Mouse (Mus musculus): ENCODE measurements around the gene Grtp1.

The Grtp1 gene

GRCm38 (mm10) chr8:13204371-13205140 is 4.1 kb upstream of the Grtp1 start:
- DNase-seq = no peak

GRCm38 (mm10) chr8:13203472-13203871 is 3.1 kb upstream of the Grtp1 start:
- DNase-seq = no peak

DNA sequence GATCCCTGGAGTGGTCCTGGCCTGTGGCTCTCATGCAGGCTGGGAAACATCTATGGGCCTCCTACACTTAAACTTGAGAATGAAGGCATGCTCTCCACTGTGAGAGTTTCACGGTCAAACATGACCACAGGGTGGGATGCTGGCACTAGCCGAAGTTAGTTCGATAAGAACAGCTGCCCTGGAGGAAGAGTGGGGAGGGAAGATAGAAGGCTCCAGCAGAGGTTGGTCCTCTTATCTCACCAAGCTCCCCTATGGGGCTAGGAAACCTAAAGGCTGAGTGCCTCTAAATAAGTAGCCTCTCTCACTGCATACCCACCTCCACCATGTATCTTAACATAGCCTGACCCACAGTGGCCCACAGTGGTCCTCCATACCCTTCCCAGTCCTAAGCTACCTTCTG is 2.4 kb upstream of the Grtp1 start:
- no peak for DNase-seq

- no peak for DNase-seq
Observed at GRCm38 (mm10) chr8:13202041-13202440, 1.6 kb upstream of the Grtp1 start.

DNA sequence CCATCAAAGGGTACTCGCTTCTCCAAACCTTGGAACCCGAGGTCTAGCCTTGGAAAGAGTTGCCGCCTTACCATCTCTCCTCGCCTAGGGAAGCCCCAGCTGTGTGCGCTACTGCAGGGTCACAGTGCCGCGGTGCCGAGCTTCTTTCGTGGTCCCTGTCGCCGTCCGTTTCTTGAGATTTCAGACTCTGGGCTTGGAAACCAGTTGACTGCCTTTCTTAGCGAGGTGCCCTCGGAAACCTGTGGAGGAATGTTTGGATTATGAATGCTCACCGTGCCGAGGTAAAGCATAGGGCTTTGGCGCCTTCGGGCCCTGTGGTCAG is 554 bp upstream of the Grtp1 start:
- no peak for DNase-seq

GRCm38 (mm10) chr8:13199385-13200061 is 897 bp downstream of the Grtp1 start:
- no peak for DNase-seq

GRCm38 (mm10) chr8:13197493-13197892 is 2.9 kb downstream of the Grtp1 start:
- no peak for DNase-seq

- DNase-seq = no peak
Observed at GRCm38 (mm10) chr8:13194818-13195217, 5.6 kb downstream of the Grtp1 start.

- no peak for DNase-seq
Observed at GRCm38 (mm10) chr8:13190235-13190634, 10.2 kb downstream of the Grtp1 start.

DNA sequence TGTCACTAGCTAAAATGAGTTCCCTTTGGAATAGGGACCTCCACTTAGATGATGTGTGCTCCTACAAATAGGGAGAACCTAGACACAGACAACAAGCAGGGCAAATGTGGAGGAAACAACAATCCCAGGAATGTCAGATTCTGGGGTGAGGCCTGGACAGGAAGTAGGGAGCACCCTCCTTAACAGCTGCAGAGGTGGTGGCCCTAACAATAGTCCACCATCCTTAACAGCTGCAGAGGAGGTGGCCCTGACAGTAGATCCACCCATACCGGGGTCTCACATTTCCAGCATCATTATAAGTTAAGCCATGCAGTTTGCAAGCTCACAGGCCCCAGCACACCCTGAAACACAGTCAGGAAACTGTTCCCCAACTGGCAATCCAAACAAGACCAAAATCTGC is 11.6 kb downstream of the Grtp1 start:
- DNase-seq = no peak

DNA sequence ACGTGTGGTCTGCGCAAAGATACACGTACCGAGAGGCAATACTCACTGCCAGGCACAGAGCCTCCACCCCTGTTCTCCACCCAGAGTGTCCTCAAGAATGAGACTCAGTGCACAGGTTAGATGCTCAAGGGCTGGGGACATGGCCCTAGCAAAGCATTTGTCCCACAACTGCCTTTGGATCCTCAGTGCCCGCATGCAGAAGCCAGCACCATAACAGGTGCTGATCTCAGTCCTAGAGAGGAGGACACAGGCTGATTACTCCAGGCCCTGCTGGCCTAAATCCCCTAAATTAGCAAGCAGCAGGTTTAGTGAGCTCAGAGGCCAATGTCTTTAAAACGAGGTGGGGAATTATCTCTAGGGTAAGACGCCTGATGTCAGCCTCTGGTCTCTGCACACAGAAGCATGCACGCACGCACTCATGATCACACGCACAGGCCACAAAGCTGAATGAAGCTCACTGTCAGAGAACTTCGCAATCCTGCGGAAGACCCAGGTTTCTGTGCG is 12.3 kb downstream of the Grtp1 start:
- DNase-seq = no peak

DNA sequence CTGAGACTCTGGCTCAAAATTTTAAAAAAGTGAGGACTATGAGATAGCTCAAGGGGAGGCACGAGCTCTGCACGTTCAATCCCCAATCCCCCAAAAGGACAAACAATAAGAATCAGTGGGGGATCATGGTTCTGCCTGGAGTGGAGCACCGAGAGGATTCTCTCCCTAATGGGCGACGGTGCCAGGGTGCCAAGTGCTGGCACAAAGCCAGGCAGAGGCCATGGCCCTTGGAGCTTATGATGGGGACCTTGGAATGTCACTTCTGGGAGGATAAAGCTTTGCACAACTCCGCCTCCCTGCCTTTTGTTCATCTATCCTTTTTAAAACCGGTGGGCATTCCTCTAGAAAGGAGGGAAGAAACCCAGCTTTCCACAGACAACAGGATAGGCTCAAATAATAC is 12.8 kb downstream of the Grtp1 start:
- no peak for DNase-seq

DNA sequence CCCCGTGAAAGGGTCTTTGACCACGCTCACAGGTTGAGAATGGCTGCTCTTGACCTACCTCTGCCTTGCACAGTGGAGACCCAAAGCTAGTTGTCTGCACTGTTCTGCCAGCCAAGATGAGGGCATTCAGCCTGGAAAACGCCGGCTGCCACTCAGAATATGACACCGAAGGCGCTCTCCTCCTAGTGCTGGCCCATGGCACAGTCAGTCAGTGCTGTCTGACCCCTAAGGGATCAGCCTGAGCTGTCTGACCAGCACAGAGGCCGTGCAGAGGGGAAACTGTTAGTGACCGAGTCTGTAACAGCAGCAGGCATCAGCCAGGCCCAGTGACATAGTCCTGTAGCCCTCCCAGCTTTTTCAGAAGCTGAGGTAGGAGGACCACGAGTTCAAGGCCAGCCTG is 13.2 kb downstream of the Grtp1 start:
- no peak for DNase-seq

DNA sequence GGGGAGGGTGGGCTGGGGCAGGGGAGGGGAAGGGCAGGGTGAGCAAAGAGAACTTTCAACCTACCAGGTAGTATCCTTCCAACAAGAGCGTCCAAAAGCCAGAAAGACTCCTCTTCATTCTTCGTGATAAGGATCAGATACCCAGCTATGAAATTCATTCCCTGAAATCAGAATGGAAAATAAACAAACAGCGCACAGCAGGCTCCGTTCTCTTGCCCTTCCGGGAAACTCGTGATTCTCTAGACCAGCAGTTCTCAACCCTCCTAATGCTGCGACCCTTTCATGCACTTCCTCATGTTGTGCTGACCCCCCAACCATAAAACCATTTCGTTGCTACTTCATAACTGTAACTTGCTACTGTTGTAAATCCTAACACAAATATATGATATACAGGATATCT is 13.6 kb downstream of the Grtp1 start:
- DNase-seq = no peak

DNA sequence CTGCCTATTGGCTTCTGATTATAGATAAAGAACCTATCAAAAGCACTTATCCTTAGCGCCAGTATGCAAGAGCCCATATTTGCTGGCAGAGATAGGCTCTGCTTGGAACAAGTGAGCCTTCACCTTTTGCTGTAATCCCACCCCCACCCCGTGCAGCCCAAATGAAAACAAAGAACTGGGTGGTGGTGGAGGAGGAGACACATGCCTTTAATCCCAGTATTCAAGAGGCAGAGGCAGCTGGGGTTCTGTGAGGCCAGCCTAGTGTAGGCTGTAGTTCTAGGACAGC is 18.8 kb downstream of the Grtp1 start:
- no peak for DNase-seq

GRCm38 (mm10) chr8:13180911-13181690 is 19.3 kb downstream of the Grtp1 start:
- DNase-seq = no peak

- no peak for DNase-seq
Observed at GRCm38 (mm10) chr8:13180408-13180807, 20.0 kb downstream of the Grtp1 start.

DNA sequence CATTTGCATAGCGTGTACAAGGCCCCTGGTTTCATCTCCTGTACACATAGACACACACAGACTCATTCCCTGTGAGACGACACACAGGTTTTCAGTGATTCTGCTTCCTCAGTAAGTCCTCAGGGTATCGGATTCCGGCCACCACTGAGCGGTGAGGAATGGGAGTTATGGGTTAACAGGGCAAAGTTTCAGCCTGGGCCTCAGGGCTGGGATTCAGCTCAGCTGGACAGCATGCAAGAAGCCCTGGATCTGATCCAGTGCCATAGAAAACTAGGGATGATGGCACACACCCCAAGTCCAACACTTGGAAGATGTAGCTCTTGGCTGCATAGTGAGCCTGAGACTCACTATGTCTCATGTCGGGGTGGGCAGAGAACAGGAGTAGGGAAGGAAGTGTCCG is 20.5 kb downstream of the Grtp1 start:
- no peak for DNase-seq

DNA sequence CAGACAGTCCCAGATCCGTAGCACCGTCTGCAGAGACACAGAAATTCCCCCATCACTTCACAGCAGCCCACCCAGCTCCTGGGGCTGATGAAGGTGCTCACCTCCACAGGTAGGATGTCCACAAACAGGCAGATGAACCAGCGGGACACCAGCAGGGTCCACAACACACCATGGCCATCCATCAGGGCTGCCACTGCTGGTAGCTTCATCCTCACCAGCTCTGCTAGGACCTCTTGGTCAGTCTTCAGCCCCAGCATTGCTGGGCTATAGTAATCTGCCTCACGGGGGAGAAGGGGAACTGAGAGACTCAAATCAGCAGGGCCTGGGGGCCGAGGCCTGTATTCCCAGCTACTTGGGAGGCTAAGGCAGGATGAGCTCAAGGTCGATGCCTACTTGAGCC is 20.9 kb downstream of the Grtp1 start:
- no peak for DNase-seq

DNA sequence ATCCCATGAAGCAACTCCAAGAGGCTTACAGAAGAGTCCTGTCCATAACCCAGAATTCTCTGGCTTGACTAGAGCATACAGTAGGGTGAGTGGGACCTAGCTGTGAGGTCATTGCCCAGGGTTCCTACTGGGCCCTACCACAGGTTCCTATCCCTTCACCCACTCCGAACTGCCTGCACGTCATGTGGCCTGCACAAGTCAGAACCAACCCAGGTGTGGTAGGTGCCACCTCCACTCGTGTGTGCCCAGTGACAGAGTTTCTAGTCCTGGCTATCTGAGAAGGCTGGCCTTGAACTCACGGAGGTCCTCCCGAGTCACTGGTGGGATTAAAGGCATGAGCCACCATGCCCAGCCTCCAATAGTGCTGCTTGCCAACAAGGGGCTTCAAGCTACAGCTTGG is 22.3 kb downstream of the Grtp1 start:
- DNase-seq = no peak

- no peak for DNase-seq
Observed at GRCm38 (mm10) chr8:13177173-13177852, 23.1 kb downstream of the Grtp1 start.

GRCm38 (mm10) chr8:13175650-13176049 is 24.8 kb downstream of the Grtp1 start:
- no peak for DNase-seq

GRCm38 (mm10) chr8:13174811-13175210 is 25.6 kb downstream of the Grtp1 start:
- DNase-seq = no peak

Data from spleen, adult 18-20 months (tissue).